Mouse (Mus musculus): ENCODE data around the gene Kalrn.

The Kalrn gene

GRCm38 (mm10) chr16:34066376-34066775 lies 507.0 kb downstream of the Kalrn start:
- no peak for DNase-seq

GRCm38 (mm10) chr16:34063313-34063712 lies 510.0 kb downstream of the Kalrn start:
- peak; percentile 61 to 62 for DNase-seq

- DNase-seq: no peak
Observed at GRCm38 (mm10) chr16:34061661-34062060, 511.7 kb downstream of the Kalrn start.

- no peak for DNase-seq
Observed at GRCm38 (mm10) chr16:34058611-34059010, 514.7 kb downstream of the Kalrn start.

- DNase-seq: no peak
Observed at GRCm38 (mm10) chr16:34057464-34057863, 515.9 kb downstream of the Kalrn start.

GRCm38 (mm10) chr16:34056418-34057111 lies 516.8 kb downstream of the Kalrn start:
- DNase-seq: no peak

- no peak for DNase-seq
Observed at GRCm38 (mm10) chr16:34050090-34050489, 523.2 kb downstream of the Kalrn start.

GRCm38 (mm10) chr16:34049361-34049760 lies 524.0 kb downstream of the Kalrn start:
- DNase-seq: no peak

- DNase-seq: no peak
Observed at GRCm38 (mm10) chr16:34048232-34048631, 525.1 kb downstream of the Kalrn start.

- no peak for DNase-seq
Observed at GRCm38 (mm10) chr16:34047543-34047942, 525.8 kb downstream of the Kalrn start.

- no peak for DNase-seq
Observed at GRCm38 (mm10) chr16:34047006-34047360, 526.3 kb downstream of the Kalrn start.

GRCm38 (mm10) chr16:34046268-34047005 lies 526.9 kb downstream of the Kalrn start:
- DNase-seq: no peak

- no peak for DNase-seq
Observed at GRCm38 (mm10) chr16:34044539-34044938, 528.8 kb downstream of the Kalrn start.

- DNase-seq: no peak
Observed at GRCm38 (mm10) chr16:34043048-34043795, 530.1 kb downstream of the Kalrn start.

GRCm38 (mm10) chr16:34042586-34042985 lies 530.7 kb downstream of the Kalrn start:
- no peak for DNase-seq

- DNase-seq: peak in 1 of 2 experiments; percentile 12
Observed at GRCm38 (mm10) chr16:34040276-34040675, 533.1 kb downstream of the Kalrn start.

- peak in 1 of 2 experiments; percentile 10 for DNase-seq
Observed at GRCm38 (mm10) chr16:34039736-34040135, 533.6 kb downstream of the Kalrn start.

- DNase-seq: no peak
Observed at GRCm38 (mm10) chr16:34036327-34037047, 536.8 kb downstream of the Kalrn start.

- DNase-seq: no peak
Observed at GRCm38 (mm10) chr16:34035780-34036179, 537.6 kb downstream of the Kalrn start.

- no peak for DNase-seq
Observed at GRCm38 (mm10) chr16:34034267-34034666, 539.1 kb downstream of the Kalrn start.

- DNase-seq: no peak
Observed at GRCm38 (mm10) chr16:34032011-34032645, 541.2 kb downstream of the Kalrn start.

- no peak for DNase-seq
Observed at GRCm38 (mm10) chr16:34031565-34031964, 541.8 kb downstream of the Kalrn start.

All from cerebellum, postnatal 14 days (tissue).